ENCODE assay signal across 8 mouse cellular contexts in the genomic region with DNA sequence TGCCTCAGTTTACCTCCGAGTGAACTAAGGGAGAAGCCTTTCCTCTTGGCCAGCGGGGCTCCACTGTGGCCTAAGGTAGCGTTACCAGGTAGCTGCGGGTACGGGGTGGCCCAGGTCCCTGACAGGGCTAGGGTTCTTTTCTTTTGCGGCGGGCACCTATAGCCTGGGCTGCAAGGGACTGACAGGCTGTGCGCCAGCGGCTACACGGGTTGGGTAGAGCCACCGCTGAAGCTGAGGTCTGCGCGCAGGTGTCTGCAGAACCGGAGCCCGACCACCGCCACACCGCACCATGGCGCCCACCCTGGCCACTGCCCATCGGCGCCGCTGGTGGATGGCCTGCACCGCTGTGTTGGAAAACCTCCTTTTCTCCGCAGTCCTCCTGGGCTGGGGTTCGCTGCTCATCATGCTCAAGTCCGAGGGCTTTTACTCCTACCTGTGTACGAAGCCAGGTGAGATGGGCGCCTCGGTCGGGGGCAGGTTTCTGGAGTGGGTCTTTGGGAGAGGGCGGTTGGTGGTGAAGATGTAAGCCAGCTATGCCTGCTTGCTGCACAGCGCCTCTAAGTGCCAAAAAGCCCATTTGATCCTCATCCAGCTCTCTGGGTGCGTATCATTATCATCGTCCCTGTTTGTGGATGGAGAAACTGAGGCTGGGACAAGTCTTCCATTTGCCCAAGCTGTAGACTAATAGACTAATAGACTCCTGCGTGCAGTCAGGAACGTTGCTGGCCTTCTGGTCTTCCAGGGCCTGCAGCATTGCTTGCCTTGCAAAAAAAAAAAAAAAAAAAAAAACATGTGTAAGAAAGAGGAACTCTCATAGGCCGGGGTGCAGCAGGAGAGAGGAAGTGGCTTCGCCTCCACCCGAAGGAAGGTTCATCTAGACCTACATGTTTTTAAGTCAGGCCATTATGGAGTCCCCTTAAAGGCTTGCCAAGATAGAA. TPM values are rescaled to one million over a fixed set of nuclear protein-coding genes. Genes with fewer than 3 reads are reported as not detected.
A peak's percentile ranks its signal among the peaks of the same experiment; 100 is the strongest.
DNase-seq lines count a peak whose midpoint lies in the region; ATAC-seq and TF ChIP-seq lines count a peak whose summit lies in the region.

No protein-coding gene starts in this region.

- peaks cover 6% of the 10 kb centered on the region for H3K4me1 ChIP-seq in kidney, adult 2 months (ENCODE audit: control insufficient read depth, insufficient read depth, low read length)
- H3K4me1 ChIP-seq in embryonic facial prominence, embryonic 15.5 days, result peaks cover 18% of the 10 kb centered on the region
- peaks cover 7% of the 10 kb centered on the region; the same call in 1 of the 2 replicates for H3K4me1 ChIP-seq in intestine, postnatal 0 days (replicated peaks; ENCODE audit: control insufficient read depth, insufficient read depth, low read length)

- H3K27me3 ChIP-seq in kidney, adult 2 months (replicated peaks; ENCODE audit: control insufficient read depth, insufficient read depth, low read length), result no peaks in the 10 kb centered on the region
- no peaks in the 10 kb centered on the region for H3K27me3 ChIP-seq in embryonic facial prominence, embryonic 15.5 days
- no peaks in the 10 kb centered on the region for H3K27me3 ChIP-seq in intestine, postnatal 0 days (replicated peaks; ENCODE audit: control insufficient read depth, insufficient read depth, low read length)

- TF ChIP-seq CTCF in kidney, adult 2 months (conservative IDR thresholded peaks at IDR 0.05; ENCODE audit: insufficient read depth, insufficient read length, low read depth, low read length), result no peak
- no peak for TF ChIP-seq CTCF in intestine, postnatal 0 days (IDR thresholded peaks at IDR 0.05; ENCODE audit: low read depth)

- WGBS in kidney, adult 2 months, result 8% methylated on average over 38 of the region's 38 CpGs
- 15% methylated on average over 38 of the region's 38 CpGs for WGBS in embryonic facial prominence, embryonic 15.5 days
- WGBS in intestine, postnatal 0 days, result 15% methylated on average over 38 of the region's 38 CpGs

- ATAC-seq in embryonic facial prominence, embryonic 15.5 days (ENCODE audit: insufficient number of reproducible peaks, low FRiP score, low TSS enrichment, low read depth), result no peak
- no peak for ATAC-seq in intestine, postnatal 0 days
- ATAC-seq in megakaryocyte, adult 5-6 weeks (ENCODE audit: poor library complexity, severe bottlenecking), result peak; percentile 51

- TF ChIP-seq POLR2A in kidney, adult 2 months (IDR thresholded peaks at IDR 0.05; ENCODE audit: low read depth, low read length), result peak; percentile 8

- DNase-seq in kidney, adult 2 months, result peak; percentile 60
- DNase-seq in kidney, adult 11 months, result no peak
- DNase-seq in MEL-GATA-1-ER (ENCODE audit: extremely low read depth, low read depth), result peak; percentile 94
- peak; percentile 43 to 80 for DNase-seq in spleen, postnatal 4 days (ENCODE audit: low spot score in 2 of 2)
- no peak for DNase-seq in adipocyte (ENCODE audit: low spot score)

- H3K4me2 ChIP-seq in embryonic facial prominence, embryonic 15.5 days (replicated peaks), result peak overlapping the region; percentile 99
- peak overlapping the region; percentile 98 for H3K4me2 ChIP-seq in intestine, postnatal 0 days (replicated peaks; ENCODE audit: low read depth)

- H3K9ac ChIP-seq in embryonic facial prominence, embryonic 15.5 days, result peak overlapping the region; percentile 31; the same call in 1 of the 2 replicates
- H3K9ac ChIP-seq in intestine, postnatal 0 days (ENCODE audit: low read depth, low read length), result peak overlapping the region; percentile 81

- peak overlapping the region; percentile 91 for H3K27ac ChIP-seq in kidney, adult 2 months (ENCODE audit: insufficient read depth, low read depth, low read length)
- H3K27ac ChIP-seq in embryonic facial prominence, embryonic 15.5 days (replicated peaks), result no peak overlapping the region
- peak overlapping the region; percentile 90 for H3K27ac ChIP-seq in intestine, postnatal 0 days (ENCODE audit: low read depth, low read length)

- H3K4me3 ChIP-seq in kidney, adult 2 months (ENCODE audit: insufficient read depth, low read depth, low read length), result peak overlapping the region; percentile 68
- H3K4me3 ChIP-seq in embryonic facial prominence, embryonic 15.5 days (replicated peaks), result peak overlapping the region; percentile 64
- H3K4me3 ChIP-seq in intestine, postnatal 0 days (ENCODE audit: low read depth, low read length), result peak overlapping the region; percentile 62

- H3K36me3 ChIP-seq in kidney, adult 2 months (ENCODE audit: control insufficient read depth, insufficient read depth, low read length), result no peaks in the 10 kb centered on the region
- no peaks in the 10 kb centered on the region for H3K36me3 ChIP-seq in embryonic facial prominence, embryonic 15.5 days
- peaks cover 6% of the 10 kb centered on the region; the same call in 1 of the 2 replicates for H3K36me3 ChIP-seq in intestine, postnatal 0 days (ENCODE audit: control insufficient read depth, insufficient read depth)

- no peaks in the 10 kb centered on the region for H3K9me3 ChIP-seq in embryonic facial prominence, embryonic 15.5 days (replicated peaks)
- H3K9me3 ChIP-seq in intestine, postnatal 0 days (ENCODE audit: control insufficient read depth), result no peaks in the 10 kb centered on the region

RNA-seq across cellular contexts. Expression of a gene that starts 1.1 kb away (rescaled TPM):
- 148 and 174 TPM in 2 replicates for polyA plus RNA-seq in kidney, adult 2 months (2012; rRNA removed)
- 5.5 and 5.7 TPM in 2 replicates for polyA plus RNA-seq in embryonic facial prominence, embryonic 15.5 days (2015; fragmentation: Nextera tagmentation; extraction: Ambion mirVana)
- polyA plus RNA-seq in intestine, postnatal 0 days (2015; fragmentation: Nextera tagmentation; extraction: Ambion mirVana), result 46.4 and 59.5 TPM in 2 replicates
- total RNA-seq in megakaryocyte, adult 5-6 weeks (2015), result 30.6 and 32.3 TPM in 2 replicates
- total RNA-seq in megakaryocyte, adult 5-6 weeks (2017), result 32.2 and 33.5 TPM in 2 replicates

RNA-seq across cellular contexts. Expression of a gene that starts 19.3 kb away (rescaled TPM):
- polyA plus RNA-seq in kidney, adult 2 months (2012; rRNA removed), result 13.3 and 17.3 TPM in 2 replicates
- 8.0 and 8.1 TPM in 2 replicates for polyA plus RNA-seq in embryonic facial prominence, embryonic 15.5 days (2015; fragmentation: Nextera tagmentation; extraction: Ambion mirVana)
- polyA plus RNA-seq in intestine, postnatal 0 days (2015; fragmentation: Nextera tagmentation; extraction: Ambion mirVana), result 2.8 and 3.2 TPM in 2 replicates
- 0.41 and 1.1 TPM in 2 replicates for total RNA-seq in megakaryocyte, adult 5-6 weeks (2015)
- 0.66 and 0.85 TPM in 2 replicates for total RNA-seq in megakaryocyte, adult 5-6 weeks (2017)

RNA-seq across cellular contexts. Expression of a gene that starts 22.7 kb away (rescaled TPM):
- 19.3 and 19.8 TPM in 2 replicates for polyA plus RNA-seq in kidney, adult 2 months (2012; rRNA removed)
- polyA plus RNA-seq in embryonic facial prominence, embryonic 15.5 days (2015; fragmentation: Nextera tagmentation; extraction: Ambion mirVana), result 0.73 and 1.0 TPM in 2 replicates
- 6.8 and 6.9 TPM in 2 replicates for polyA plus RNA-seq in intestine, postnatal 0 days (2015; fragmentation: Nextera tagmentation; extraction: Ambion mirVana)
- 0.98 and 1.2 TPM in 2 replicates for total RNA-seq in megakaryocyte, adult 5-6 weeks (2015)
- 0.55 and 1.8 TPM in 2 replicates for total RNA-seq in megakaryocyte, adult 5-6 weeks (2017)

RNA-seq across cellular contexts. Expression of a gene that starts 46.0 kb away (rescaled TPM):
- polyA plus RNA-seq in kidney, adult 2 months (2012; rRNA removed), result 88.0 and 92.7 TPM in 2 replicates
- polyA plus RNA-seq in embryonic facial prominence, embryonic 15.5 days (2015; fragmentation: Nextera tagmentation; extraction: Ambion mirVana), result 51.7 and 52.5 TPM in 2 replicates
- polyA plus RNA-seq in intestine, postnatal 0 days (2015; fragmentation: Nextera tagmentation; extraction: Ambion mirVana), result 15.4 and 15.5 TPM in 2 replicates
- total RNA-seq in megakaryocyte, adult 5-6 weeks (2015), result 91.3 and 102 TPM in 2 replicates
- 69.3 and 90.7 TPM in 2 replicates for total RNA-seq in megakaryocyte, adult 5-6 weeks (2017)

RNA-seq across cellular contexts. Expression of a gene that starts 55.3 kb away (rescaled TPM):
- polyA plus RNA-seq in kidney, adult 2 months (2012; rRNA removed), result 43.8 and 60.3 TPM in 2 replicates
- polyA plus RNA-seq in embryonic facial prominence, embryonic 15.5 days (2015; fragmentation: Nextera tagmentation; extraction: Ambion mirVana), result 73.0 and 79.3 TPM in 2 replicates
- 160 and 161 TPM in 2 replicates for polyA plus RNA-seq in intestine, postnatal 0 days (2015; fragmentation: Nextera tagmentation; extraction: Ambion mirVana)
- total RNA-seq in megakaryocyte, adult 5-6 weeks (2015), result 387 and 430 TPM in 2 replicates
- total RNA-seq in megakaryocyte, adult 5-6 weeks (2017), result 178 and 226 TPM in 2 replicates

Comparison
In these comparisons a context has a peak if more than half of its experiments do, and no peak if none do; other contexts are left out.
1. DNase-seq: peak in kidney, adult 2 months (single experiment), MEL-GATA-1-ER (single experiment) and spleen, postnatal 4 days (2 of 2); none in kidney, adult 11 months (single experiment) and adipocyte (single experiment).
2. Peak in every context shown above with its lines, with median percentiles within 50 percentile points of each other: H3K4me3 ChIP-seq.